Mouse (Mus musculus) cortical plate, adult 2 months (tissue): ENCODE measurements around the gene Cask. TPM values are rescaled to one million over a fixed set of nuclear protein-coding genes. Genes with fewer than 3 reads are reported as not detected.

Experiments
- H3K27ac ChIP-seq: fragments of 200-500 bp; 2 replicates; pipeline ENCODE4 v1.5.1; 2012; ENCODE audit warnings: low read length, control low read depth, inconsistent platforms; ENCODE audit not compliant: insufficient read depth
- H3K4me1 ChIP-seq: fragments of 200-500 bp; 2 replicates; pipeline ENCODE4 v1.6.1; 2011; ENCODE audit warnings: low read length; ENCODE audit not compliant: control insufficient read depth, insufficient read depth
- H3K4me3 ChIP-seq: fragments of 200-500 bp; 2 replicates; pipeline ENCODE4 v1.5.1; 2011; ENCODE audit warnings: mild to moderate bottlenecking, low read length, control low read depth; ENCODE audit not compliant: insufficient read depth
- CTCF ChIP-seq: fragments of 200-500 bp; IDR thresholded peaks from 2 replicates; pipeline ENCODE4 v1.5.1; 2011; ENCODE audit warnings: mild to moderate bottlenecking, control low read depth, low read length; ENCODE audit not compliant: insufficient read depth; ENCODE audit errors: extremely low read depth
- polyA plus RNA-seq: library from polyadenylated mRNA; depleted of rRNA; stranded (reverse); fragments of >200 nt; gene quantifications from 2 replicates; pipeline ENCODE4 v1.2.3, GENCODE M21; 2012; rRNA removed

Gene Cask
- polyA plus RNA-seq, 1 experiment, result 32.6 TPM

GRCm38 (mm10) chrX:13467121-13467571 is 384.0 kb downstream of the Cask start:
- no peak overlapping the region for H3K4me3 ChIP-seq
- no peaks in the 10 kb centered on the region; the same call in none of the 2 replicates for H3K4me1 ChIP-seq
- H3K27ac ChIP-seq, result no peak overlapping the region; the same call in 1 of the 2 replicates
- TF ChIP-seq CTCF, result no peak

Other genes starting within 250 kb of the Cask start
- 14.7 and 15.3 TPM in 2 replicates for gene Gpr34, start 219.3 kb downstream of the Cask start, polyA plus RNA-seq
- gene Gpr82, start 190.0 kb downstream of the Cask start, polyA plus RNA-seq, result 0.04 TPM in 2 replicates